Mouse (Mus musculus) retina, adult 2 months (tissue): Measurements from ENCODE around the gene Abcc4.
"Not testable (repeated sequence)": the region's sequence is repeated elsewhere in the genome, so short reads cannot be mapped to it uniquely, and the experiment has no call there.

ENCODE experiments used
- DNase-seq: peaks from one replicate; pipeline ENCODE4 v3.0.0-alpha.2; 2012; ENCODE audit warnings: low read depth, low spot score

Gene Abcc4

DNA sequence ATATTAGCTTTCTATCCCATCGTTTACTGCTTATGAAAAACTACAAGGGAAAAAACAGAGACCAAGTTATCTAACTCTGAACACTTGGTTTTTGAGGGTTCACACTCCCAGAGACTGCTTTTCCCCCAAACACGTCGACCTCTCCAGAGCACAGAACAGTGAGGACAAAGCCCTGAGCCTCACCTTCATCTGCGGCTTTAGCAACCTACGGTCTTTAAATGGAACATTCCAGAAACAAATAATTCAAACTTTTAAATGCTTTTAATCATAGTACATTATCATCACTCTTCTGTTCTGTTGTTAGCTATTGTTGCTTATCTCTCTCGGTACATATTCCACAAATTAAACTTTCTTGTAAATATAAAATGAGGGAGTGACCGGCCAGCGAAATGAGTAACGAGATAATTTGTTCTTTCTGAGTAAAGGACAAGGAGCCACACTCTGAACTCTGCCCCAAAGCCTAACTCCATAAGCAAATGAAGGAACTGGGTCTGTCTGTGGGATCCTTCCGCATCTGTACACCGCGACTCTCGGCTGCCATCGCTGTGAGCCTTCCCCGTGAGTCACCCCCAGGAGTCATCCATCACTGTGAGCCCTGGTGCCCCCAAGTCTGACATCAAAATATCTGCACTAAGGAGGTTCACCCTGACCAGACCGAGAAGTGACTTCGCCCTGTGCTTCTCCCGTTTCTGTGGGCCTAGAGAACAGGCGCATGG, 126.8 kb downstream of the Abcc4 start:
- no peak for DNase-seq

DNA sequence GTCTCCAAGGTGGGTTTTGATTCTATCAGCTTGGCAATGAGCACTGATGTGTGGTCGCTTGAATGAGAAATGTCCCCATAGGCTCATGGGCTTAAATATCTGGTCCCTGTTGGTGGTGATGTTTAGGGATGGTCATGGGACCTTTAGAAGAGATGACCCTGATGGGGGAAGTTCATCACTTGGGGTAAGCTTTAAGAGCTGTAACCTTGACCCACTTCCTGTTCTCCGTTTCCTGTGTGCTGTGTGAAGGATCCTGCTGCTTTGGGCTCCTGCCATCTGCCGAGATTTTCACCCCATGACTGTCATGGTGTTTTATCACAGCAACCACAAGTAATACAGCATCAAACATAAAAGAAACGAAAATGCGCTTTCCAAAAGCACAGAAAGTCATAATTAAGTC, 128.1 kb downstream of the Abcc4 start:
- no peak for DNase-seq

DNA sequence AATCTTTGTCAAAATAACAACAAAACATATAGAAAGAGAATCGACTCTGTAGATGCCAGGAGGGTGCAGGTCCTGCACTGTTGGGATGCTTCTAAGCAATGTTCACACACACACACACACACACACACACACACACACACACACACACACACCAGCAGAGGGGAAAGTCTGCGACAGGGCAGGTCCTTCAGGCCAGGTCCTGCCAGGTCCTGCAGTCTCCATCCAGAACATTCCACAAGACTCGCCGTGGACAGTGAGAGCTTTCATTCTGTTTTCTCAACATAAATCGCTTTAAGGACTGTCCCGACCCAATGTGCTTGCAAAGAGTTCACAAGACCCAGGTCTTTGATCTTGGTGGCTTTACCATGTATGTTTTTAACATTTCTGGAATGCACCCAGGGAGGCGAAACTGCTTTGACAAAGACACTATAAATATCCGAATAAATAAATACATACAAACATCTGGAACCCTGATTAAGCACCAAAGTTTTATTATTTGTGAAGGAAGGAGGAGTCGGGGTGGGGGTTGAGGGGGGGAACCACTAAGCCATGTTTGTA, 133.3 kb downstream of the Abcc4 start:
- DNase-seq = no peak

DNA sequence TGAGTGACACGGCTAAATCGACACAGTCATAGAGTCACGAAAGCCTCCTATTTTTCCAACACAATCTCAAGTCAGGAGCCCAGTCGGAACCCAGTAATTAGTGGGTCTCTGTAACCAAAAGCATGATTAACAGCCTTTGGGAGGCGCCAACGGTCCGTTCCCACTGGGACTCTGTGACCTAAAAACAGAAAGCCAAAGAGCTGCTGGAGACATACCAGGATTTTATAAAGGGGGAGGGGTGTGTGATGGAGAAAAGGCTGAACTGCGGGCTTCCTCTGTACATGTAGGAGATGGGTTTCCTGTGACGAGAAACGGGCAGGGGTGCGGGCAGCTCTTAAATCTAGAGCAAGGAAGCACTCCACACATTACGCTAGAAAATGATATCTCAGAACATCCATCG, 136.4 kb downstream of the Abcc4 start:
- DNase-seq = no peak

GRCm38 (mm10) chr14:118568116-118568673, 137.8 kb downstream of the Abcc4 start:
- DNase-seq = no peak

GRCm38 (mm10) chr14:118566809-118567208, 139.2 kb downstream of the Abcc4 start:
- no peak for DNase-seq

DNA sequence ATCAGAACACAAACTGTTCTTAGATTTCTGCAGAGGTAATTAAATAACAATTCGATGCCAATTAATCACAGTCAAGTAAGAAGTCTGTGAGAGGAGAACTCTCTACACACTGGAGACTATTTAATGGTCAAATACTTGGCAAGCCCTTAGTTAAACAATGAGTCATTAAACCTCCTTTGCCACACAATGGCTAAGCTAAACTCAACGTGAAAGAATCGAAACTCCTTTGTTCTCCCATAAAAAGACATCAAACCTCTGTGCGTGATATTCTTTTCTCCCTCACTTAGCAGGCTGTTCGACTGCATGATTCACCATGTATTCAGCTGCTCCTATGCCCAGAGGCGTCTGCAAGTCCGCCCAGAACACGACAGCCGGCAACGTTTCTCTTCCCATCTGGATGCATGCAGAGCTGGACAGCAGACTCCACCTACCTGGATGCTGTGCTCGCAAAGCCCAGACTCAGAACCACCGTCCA, 139.8 kb downstream of the Abcc4 start:
- no peak for DNase-seq

- DNase-seq = no peak
These were observed 140.3 kb downstream of the Abcc4 start for GRCm38 (mm10) chr14:118565696-118566095.

DNA sequence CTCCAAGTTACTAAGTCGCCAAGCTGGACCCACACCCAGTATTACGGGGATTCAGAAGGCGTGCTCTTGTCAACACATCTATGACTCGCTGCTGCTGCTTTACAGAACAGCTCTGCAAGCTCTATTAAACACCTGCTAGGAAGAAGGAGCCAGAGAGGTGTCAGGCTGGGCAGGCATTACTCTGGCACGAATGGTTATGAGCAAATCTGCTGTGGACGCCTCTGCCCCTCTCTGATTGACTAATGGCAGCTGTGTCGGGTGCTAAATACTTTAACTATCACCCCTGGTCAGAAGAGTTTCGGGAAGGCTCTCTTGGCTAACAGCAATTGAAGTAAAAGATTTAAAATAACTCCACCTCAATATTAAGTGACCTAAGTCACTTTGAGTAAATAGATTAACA, 142.4 kb downstream of the Abcc4 start:
- DNase-seq = no peak

- no peak for DNase-seq
These were observed 153.0 kb downstream of the Abcc4 start for GRCm38 (mm10) chr14:118552901-118553475.

GRCm38 (mm10) chr14:118552390-118552789, 153.6 kb downstream of the Abcc4 start:
- no peak for DNase-seq

- no peak for DNase-seq
These were observed 154.2 kb downstream of the Abcc4 start for GRCm38 (mm10) chr14:118551725-118552285.

- DNase-seq = no peak
These were observed 154.8 kb downstream of the Abcc4 start for GRCm38 (mm10) chr14:118551061-118551724.

- DNase-seq = no peak
These were observed 161.5 kb downstream of the Abcc4 start for GRCm38 (mm10) chr14:118544493-118544892.

GRCm38 (mm10) chr14:118542947-118543346, 163.1 kb downstream of the Abcc4 start:
- no peak for DNase-seq

DNA sequence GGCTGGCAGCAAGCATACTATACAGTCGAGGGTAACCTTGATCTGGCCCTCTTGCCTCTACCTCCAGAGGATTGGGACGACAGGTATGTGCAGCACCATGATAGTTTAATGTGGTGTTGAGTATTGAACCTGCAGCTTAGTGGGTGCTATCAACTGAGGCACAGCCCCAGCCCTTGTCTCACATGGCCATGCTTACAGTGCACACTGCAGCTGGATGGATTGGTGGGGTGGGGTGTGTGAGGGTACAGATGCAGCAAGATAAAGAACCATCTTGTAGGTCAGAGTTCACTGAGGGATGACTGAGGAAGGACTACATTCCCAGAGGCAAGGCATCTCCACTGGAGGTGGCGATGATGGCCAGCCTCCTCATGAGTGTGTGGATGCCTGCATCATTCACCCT, 174.5 kb downstream of the Abcc4 start:
- DNase-seq = no peak

GRCm38 (mm10) chr14:118514280-118515031, 191.6 kb downstream of the Abcc4 start:
- no peak for DNase-seq

DNA sequence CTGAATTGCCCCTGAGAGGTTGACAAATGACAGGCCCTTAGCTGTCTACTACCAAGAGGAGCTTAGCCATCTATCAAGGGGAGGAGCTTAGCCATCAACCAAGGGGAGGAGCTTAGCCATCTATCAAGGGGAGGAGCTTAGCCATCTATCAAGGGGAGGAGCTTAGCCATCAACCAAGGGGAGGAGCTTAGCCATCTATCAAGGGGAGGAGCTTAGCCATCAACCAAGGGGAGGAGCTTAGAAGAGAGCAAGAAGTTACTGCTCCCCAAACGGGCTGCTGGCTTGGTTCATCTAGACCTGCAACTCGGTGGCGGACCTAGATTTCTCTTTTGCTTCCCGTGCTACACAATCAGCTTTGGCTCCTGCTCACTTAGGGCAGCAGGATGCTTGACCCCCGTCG, 194.3 kb downstream of the Abcc4 start:
- DNase-seq = not testable (repeated sequence)

DNA sequence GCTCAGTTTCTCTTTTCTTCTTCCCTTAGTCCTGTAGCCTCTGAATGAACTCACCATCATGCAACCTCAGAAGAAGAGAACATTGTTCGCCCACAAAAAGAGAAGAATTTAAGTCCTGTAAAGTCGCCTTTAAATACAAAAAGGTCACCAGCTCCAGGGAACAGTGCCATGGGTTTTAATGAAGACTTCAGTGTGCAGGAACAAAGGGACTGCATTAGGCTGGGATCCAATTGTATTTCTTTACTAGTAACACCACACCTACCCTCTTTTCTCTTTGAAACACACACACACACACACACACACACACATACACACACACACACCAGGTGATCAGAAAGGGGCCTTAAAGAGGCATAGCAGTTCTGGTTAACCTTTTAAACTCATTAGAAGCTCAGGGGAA, 195.2 kb downstream of the Abcc4 start:
- DNase-seq = no peak

GRCm38 (mm10) chr14:118510216-118510615, 195.8 kb downstream of the Abcc4 start:
- no peak for DNase-seq

DNA sequence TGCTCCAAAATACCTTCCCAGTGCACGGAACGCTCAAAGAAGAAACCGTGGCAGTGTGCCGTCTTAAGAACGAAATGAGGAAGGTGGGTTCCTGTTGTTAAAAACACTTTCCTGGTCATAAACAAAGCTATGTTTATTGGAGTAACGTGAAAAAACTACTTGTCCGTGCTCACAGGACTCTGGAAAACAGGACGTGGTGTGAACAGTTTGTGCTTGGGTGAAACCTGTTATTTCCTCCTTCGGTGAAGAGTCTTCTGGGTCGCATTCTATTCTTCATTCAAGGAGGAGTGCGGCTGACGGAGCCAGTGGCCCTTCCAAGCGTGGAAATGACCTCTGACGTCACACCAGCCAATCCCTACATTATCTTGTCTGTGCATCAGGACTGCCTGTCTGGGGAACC, 198.2 kb downstream of the Abcc4 start:
- no peak for DNase-seq
